Mouse (Mus musculus): ENCODE measurements around the gene Shroom3. TPM values are rescaled to one million over a fixed set of nuclear protein-coding genes. Genes with fewer than 3 reads are reported as not detected.

The Shroom3 gene
- polyA plus RNA-seq, 1 experiment from 2014 or later: 3.5 TPM

- H3K4me3 ChIP-seq (ENCODE audit: low read depth, low read length): no peak overlapping the region
- 57% methylated on average over 16 of the region's 16 CpGs for WGBS
- H3K9me3 ChIP-seq (ENCODE audit: control insufficient read depth, low read length): no peaks in the 10 kb centered on the region
- no peak overlapping the region for H3K4me2 ChIP-seq
- no peaks in the 10 kb centered on the region for H3K36me3 ChIP-seq (ENCODE audit: control insufficient read depth, insufficient read depth, low read length)
- H3K4me1 ChIP-seq (replicated peaks; ENCODE audit: control insufficient read depth, insufficient read depth, low read length): no peaks in the 10 kb centered on the region
- no peaks in the 10 kb centered on the region for H3K27me3 ChIP-seq (replicated peaks; ENCODE audit: control insufficient read depth, insufficient read depth, low read length)
- ATAC-seq (replicated peaks; ENCODE audit: low FRiP score) (no peak), DNase-seq (ENCODE audit: low spot score) (no peak)
- H3K9ac ChIP-seq (ENCODE audit: low read depth, low read length): no peak overlapping the region
- H3K27ac ChIP-seq (ENCODE audit: low read depth, low read length): no peak overlapping the region
Observed at GRCm38 (mm10) chr5:92692206-92693007, 9.2 kb downstream of the Shroom3 start.

GRCm38 (mm10) chr5:92693744-92694143, 10.5 kb downstream of the Shroom3 start:
- Histone ChIP-seq H3K4me3 (ENCODE audit: low read depth, low read length) (no peak overlapping the region), H3K4me2 (no peak overlapping the region), H3K36me3 (ENCODE audit: control insufficient read depth, insufficient read depth, low read length) (no peaks in the 10 kb centered on the region), H3K4me1 (replicated peaks; ENCODE audit: control insufficient read depth, insufficient read depth, low read length) (no peaks in the 10 kb centered on the region), H3K27ac (ENCODE audit: low read depth, low read length) (no peak overlapping the region), H3K27me3 (replicated peaks; ENCODE audit: control insufficient read depth, insufficient read depth, low read length) (0 out of 2 replicates have a peak, but pooled peaks cover under 1% of the 10 kb centered on the region), H3K9ac (ENCODE audit: low read depth, low read length) (no peak overlapping the region), H3K9me3 (ENCODE audit: control insufficient read depth, low read length) (no peaks in the 10 kb centered on the region)
- 87% methylated on average over 3 of the region's 3 CpGs for WGBS
- ATAC-seq (replicated peaks; ENCODE audit: low FRiP score) (no peak), DNase-seq (ENCODE audit: low spot score) (no peak)

GRCm38 (mm10) chr5:92694316-92694995, 11.2 kb downstream of the Shroom3 start:
- peaks cover 3% of the 10 kb centered on the region; the same call in 1 of the 2 replicates for H3K27me3 ChIP-seq (replicated peaks; ENCODE audit: control insufficient read depth, insufficient read depth, low read length)
- H3K9me3 ChIP-seq (ENCODE audit: control insufficient read depth, low read length): no peaks in the 10 kb centered on the region
- ATAC-seq (replicated peaks; ENCODE audit: low FRiP score): no peak
- no peaks in the 10 kb centered on the region for H3K4me1 ChIP-seq (replicated peaks; ENCODE audit: control insufficient read depth, insufficient read depth, low read length)
- H3K9ac ChIP-seq (ENCODE audit: low read depth, low read length): no peak overlapping the region
- no peak overlapping the region for H3K4me3 ChIP-seq (ENCODE audit: low read depth, low read length)
- H3K4me2 ChIP-seq: no peak overlapping the region
- WGBS: 84% methylated on average over 10 of the region's 10 CpGs
- no peak for DNase-seq (ENCODE audit: low spot score)
- H3K27ac ChIP-seq (ENCODE audit: low read depth, low read length): no peak overlapping the region
- H3K36me3 ChIP-seq (ENCODE audit: control insufficient read depth, insufficient read depth, low read length): no peaks in the 10 kb centered on the region

GRCm38 (mm10) chr5:92698131-92698836, 15.0 kb downstream of the Shroom3 start:
- Histone ChIP-seq H3K9me3 (ENCODE audit: control insufficient read depth, low read length) (no peaks in the 10 kb centered on the region), H3K27ac (ENCODE audit: low read depth, low read length) (no peak overlapping the region), H3K9ac (ENCODE audit: low read depth, low read length) (no peak overlapping the region), H3K36me3 (ENCODE audit: control insufficient read depth, insufficient read depth, low read length) (no peaks in the 10 kb centered on the region), H3K27me3 (replicated peaks; ENCODE audit: control insufficient read depth, insufficient read depth, low read length) (peaks cover 3% of the 10 kb centered on the region; the same call in 1 of the 2 replicates), H3K4me3 (ENCODE audit: low read depth, low read length) (no peak overlapping the region), H3K4me2 (peak overlapping the region; percentile 42), H3K4me1 (replicated peaks; ENCODE audit: control insufficient read depth, insufficient read depth, low read length) (no peaks in the 10 kb centered on the region)
- ATAC-seq (replicated peaks; ENCODE audit: low FRiP score): no peak
- DNase-seq (ENCODE audit: low spot score): no peak
- WGBS: 11% methylated on average over 15 of the region's 15 CpGs

- H3K27ac ChIP-seq (ENCODE audit: low read depth, low read length): no peak overlapping the region
- no peak overlapping the region for H3K4me3 ChIP-seq (ENCODE audit: low read depth, low read length)
- H3K9ac ChIP-seq (ENCODE audit: low read depth, low read length): no peak overlapping the region
- no peaks in the 10 kb centered on the region for H3K4me1 ChIP-seq (replicated peaks; ENCODE audit: control insufficient read depth, insufficient read depth, low read length)
- peaks cover 3% of the 10 kb centered on the region; the same call in 1 of the 2 replicates for H3K27me3 ChIP-seq (replicated peaks; ENCODE audit: control insufficient read depth, insufficient read depth, low read length)
- H3K4me2 ChIP-seq: peak overlapping the region; percentile 42
- ATAC-seq (replicated peaks; ENCODE audit: low FRiP score) (no peak), DNase-seq (ENCODE audit: low spot score) (no peak)
- 33% methylated on average over 17 of the region's 17 CpGs for WGBS
- no peaks in the 10 kb centered on the region for H3K9me3 ChIP-seq (ENCODE audit: control insufficient read depth, low read length)
- H3K36me3 ChIP-seq (ENCODE audit: control insufficient read depth, insufficient read depth, low read length): no peaks in the 10 kb centered on the region
Observed at GRCm38 (mm10) chr5:92698837-92699529, 15.7 kb downstream of the Shroom3 start.

GRCm38 (mm10) chr5:92701750-92702149, 18.5 kb downstream of the Shroom3 start:
- ATAC-seq (replicated peaks; ENCODE audit: low FRiP score) (no peak), DNase-seq (ENCODE audit: low spot score) (no peak)
- Histone ChIP-seq H3K27ac (ENCODE audit: low read depth, low read length) (no peak overlapping the region), H3K27me3 (replicated peaks; ENCODE audit: control insufficient read depth, insufficient read depth, low read length) (peaks cover 3% of the 10 kb centered on the region; the same call in 1 of the 2 replicates), H3K4me1 (replicated peaks; ENCODE audit: control insufficient read depth, insufficient read depth, low read length) (no peaks in the 10 kb centered on the region), H3K36me3 (ENCODE audit: control insufficient read depth, insufficient read depth, low read length) (no peaks in the 10 kb centered on the region), H3K4me3 (ENCODE audit: low read depth, low read length) (no peak overlapping the region), H3K4me2 (no peak overlapping the region), H3K9me3 (ENCODE audit: control insufficient read depth, low read length) (no peaks in the 10 kb centered on the region), H3K9ac (ENCODE audit: low read depth, low read length) (no peak overlapping the region)
- 59% methylated on average over 11 of the region's 11 CpGs for WGBS

GRCm38 (mm10) chr5:92703671-92704070, 20.4 kb downstream of the Shroom3 start:
- no peak overlapping the region for H3K9ac ChIP-seq (ENCODE audit: low read depth, low read length)
- H3K36me3 ChIP-seq (ENCODE audit: control insufficient read depth, insufficient read depth, low read length): no peaks in the 10 kb centered on the region
- no peaks in the 10 kb centered on the region for H3K9me3 ChIP-seq (ENCODE audit: control insufficient read depth, low read length)
- H3K4me1 ChIP-seq (replicated peaks; ENCODE audit: control insufficient read depth, insufficient read depth, low read length): no peaks in the 10 kb centered on the region
- H3K27me3 ChIP-seq (replicated peaks; ENCODE audit: control insufficient read depth, insufficient read depth, low read length): peaks cover 3% of the 10 kb centered on the region; the same call in 1 of the 2 replicates
- WGBS: 79% methylated on average over 8 of the region's 8 CpGs
- DNase-seq (ENCODE audit: low spot score): no peak
- H3K4me3 ChIP-seq (ENCODE audit: low read depth, low read length): no peak overlapping the region
- no peak overlapping the region for H3K4me2 ChIP-seq
- no peak overlapping the region for H3K27ac ChIP-seq (ENCODE audit: low read depth, low read length)
- no peak for ATAC-seq (replicated peaks; ENCODE audit: low FRiP score)

- no peak for ATAC-seq (replicated peaks; ENCODE audit: low FRiP score)
- no peak overlapping the region for H3K4me2 ChIP-seq
- no peak overlapping the region for H3K27ac ChIP-seq (ENCODE audit: low read depth, low read length)
- H3K9me3 ChIP-seq (ENCODE audit: control insufficient read depth, low read length): no peaks in the 10 kb centered on the region
- no peak overlapping the region for H3K9ac ChIP-seq (ENCODE audit: low read depth, low read length)
- H3K4me1 ChIP-seq (replicated peaks; ENCODE audit: control insufficient read depth, insufficient read depth, low read length): no peaks in the 10 kb centered on the region
- H3K36me3 ChIP-seq (ENCODE audit: control insufficient read depth, insufficient read depth, low read length): no peaks in the 10 kb centered on the region
- 54% methylated on average over 7 of the region's 7 CpGs for WGBS
- DNase-seq (ENCODE audit: low spot score): no peak
- no peak overlapping the region for H3K4me3 ChIP-seq (ENCODE audit: low read depth, low read length)
- H3K27me3 ChIP-seq (replicated peaks; ENCODE audit: control insufficient read depth, insufficient read depth, low read length): no peaks in the 10 kb centered on the region
Observed at GRCm38 (mm10) chr5:92707921-92708491, 24.8 kb downstream of the Shroom3 start.
